Mouse (Mus musculus): ENCODE data around the gene Tspan11.

The Tspan11 gene

DNA sequence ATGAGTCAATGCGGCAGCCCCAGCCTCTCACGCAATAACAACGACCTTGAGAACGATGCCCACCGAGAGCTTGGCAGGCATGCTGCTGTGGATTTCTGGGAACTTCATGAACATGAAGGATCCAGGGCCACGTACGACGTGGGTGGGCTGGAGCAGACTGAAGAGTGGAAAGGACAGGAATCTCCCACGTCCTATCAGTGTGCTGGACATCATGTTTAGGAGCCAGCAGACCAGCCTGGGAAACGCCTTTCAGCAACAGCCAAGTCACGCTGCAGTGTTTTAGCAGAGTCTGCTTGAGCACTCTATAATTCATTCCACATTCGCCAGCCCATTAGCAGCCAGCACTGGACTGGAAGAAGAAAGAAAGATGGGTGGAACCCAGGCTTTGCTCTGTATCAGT, 10.4 kb upstream of the Tspan11 start:
- in situ Hi-C loops (cut with MboI, MseI), result no loop called here

DNA sequence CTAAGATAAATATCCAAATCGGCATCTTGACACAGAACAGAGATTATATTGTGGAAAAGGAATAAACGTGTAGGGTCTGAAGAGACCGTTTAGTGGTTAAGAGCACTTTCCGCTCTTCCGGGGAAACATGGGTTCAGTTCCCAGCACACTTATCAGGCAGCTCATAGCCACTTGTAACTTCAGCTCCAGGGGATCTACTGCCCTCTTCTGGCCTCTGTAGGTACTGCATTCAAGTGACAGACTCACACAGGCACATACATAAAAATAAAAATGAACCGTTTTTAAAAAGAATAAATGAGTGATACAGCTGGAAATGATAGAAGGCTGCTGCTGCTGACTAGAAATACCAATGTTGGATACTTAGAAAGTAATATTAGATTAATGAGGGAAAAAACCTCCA, 7.9 kb upstream of the Tspan11 start:
- in situ Hi-C loops (cut with MboI, MseI), result no loop called here

DNA sequence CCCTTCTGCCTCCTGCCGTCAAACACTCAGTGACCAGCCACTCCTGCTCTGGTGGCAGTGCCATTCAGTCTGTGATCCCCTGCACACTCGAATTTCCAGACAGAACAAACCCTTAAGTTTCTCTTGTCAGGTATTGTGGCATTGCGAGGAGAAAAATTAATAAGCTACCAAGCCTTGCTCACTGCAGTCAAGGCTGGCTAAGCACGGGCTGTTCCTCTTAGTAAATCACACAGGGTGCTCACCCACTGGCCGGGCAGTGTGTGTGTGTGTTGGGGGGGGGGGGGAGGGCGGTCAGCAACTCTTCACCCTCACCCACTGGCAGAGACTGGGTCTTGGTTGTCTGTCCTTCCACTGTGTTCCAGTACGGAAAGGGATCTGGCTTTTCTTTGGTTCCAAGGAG, 473 bp upstream of the Tspan11 start:
- in situ Hi-C loops (cut with MboI, MseI), result no loop called here

DNA sequence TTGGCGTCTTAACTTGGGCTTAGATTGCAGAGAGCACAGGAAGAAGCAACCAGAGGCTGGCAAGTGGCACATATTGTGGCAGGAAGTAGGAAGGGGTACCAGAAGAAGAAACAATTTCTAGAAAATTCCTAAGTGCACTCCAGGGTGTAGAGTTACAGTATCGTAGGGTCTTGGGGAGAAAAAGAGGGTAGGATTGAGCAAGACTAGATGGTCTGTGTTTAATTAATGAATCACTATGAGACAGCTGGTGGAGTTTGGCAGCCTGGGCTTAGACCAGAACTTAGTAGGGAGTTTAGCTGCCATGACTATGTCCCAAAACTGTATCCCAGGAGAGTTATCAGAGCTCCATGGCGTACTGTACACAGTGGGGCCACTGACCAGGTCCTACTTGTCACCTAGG, 1.2 kb downstream of the Tspan11 start:
- in situ Hi-C loops (cut with MboI, MseI), result no loop called here

DNA sequence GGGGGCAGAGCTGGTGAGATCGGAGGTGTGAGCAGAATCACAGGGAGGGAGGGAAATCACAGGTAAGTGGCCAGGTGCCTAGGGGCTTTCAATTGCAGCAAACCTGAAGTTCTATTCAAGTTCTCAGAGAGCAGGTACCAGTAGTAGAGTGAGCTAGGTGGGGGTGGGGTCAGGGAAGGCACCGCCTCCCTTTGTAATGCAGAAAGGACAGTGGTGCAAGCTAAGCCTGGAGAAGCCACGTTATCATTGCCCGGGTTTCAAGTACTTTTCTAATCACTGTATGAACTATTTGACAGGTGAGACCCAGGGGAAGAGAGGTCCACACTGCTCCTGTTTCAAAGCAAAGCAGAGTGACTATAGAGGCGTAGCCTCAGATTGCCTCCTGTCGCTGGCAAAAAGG, 6.2 kb downstream of the Tspan11 start:
- in situ Hi-C loops (cut with MboI, MseI), result no loop called here

DNA sequence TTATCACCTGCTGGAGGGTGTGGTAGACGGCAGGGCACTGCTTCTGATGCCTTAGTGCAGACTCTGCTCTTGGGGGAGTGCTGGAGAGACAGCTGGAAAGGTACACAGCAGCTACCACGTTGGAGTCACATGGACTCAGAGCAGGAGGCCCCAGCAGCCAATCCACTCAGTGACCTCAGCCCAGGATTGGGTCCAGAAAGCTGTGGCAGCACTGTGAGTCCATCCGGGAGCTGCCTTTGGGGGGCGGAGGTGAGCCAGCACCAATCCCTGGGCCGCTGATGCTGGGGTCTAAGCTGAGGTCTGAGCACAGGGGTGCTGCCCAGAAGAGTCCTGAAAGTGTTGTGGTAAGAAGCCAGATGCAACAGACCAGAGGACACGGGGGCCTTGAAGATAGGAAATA, 7.6 kb downstream of the Tspan11 start:
- in situ Hi-C loops (cut with MboI, MseI), result no loop called here

DNA sequence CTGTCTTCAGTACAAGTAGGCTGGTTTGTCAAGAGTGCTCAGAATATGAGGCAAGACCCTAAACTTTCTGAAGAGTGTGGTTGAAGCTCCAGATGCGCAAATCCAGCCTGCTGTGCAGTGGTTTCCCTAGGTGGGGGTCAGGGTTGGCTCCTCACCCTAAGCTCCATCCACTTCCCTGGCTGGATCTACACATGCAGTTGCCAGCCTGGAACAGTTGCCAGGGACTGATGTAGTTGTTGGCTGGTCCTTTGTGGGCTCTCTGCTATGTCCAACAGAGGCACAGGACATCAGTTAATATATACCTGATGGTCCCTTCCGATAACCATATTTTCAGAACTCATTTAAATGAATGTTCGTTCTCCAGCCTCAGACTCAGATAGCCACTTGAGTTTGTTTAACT, 9.0 kb downstream of the Tspan11 start:
- in situ Hi-C loops (cut with MboI, MseI), result no loop called here

DNA sequence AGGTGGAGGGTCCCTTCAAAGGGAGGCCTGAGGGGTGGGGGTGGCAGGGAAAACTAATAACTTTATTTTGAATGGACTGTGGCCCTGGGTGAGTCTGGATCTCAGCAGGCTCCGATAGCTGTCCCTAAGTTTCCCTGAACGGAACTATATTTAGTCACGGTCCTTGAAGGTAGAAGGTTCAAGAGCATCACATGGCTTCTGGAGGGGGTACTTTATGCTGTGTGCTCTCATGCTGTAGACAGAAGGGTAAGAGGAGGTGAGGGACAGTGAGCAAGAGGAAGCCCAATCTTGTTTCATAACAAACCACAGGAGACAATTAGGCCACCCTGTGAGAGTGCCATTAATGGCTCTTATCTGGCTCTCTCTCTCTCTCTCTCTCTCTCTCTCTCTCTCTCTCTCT, 10.0 kb downstream of the Tspan11 start:
- in situ Hi-C loops (cut with MboI, MseI), result no loop called here

DNA sequence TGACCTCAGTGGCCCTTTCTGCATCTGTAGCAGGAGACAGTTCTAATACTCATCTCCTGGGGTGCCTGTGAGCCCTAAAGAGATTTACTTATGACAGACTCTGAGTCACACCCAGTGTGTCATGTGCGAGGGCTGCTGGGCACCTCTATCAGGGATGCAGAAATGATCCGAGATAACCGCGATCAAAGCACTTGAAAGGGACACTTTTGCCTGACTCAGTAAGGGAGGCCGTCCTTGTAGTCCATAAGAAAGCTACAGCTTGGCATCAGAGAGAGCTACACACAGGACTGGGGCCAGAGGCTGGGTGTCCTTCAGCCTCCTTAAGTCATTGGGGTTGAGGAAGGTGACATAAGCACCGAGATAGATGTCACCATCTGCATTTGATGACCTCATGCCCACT, 12.7 kb downstream of the Tspan11 start:
- in situ Hi-C loops (cut with MboI, MseI), result no loop called here

DNA sequence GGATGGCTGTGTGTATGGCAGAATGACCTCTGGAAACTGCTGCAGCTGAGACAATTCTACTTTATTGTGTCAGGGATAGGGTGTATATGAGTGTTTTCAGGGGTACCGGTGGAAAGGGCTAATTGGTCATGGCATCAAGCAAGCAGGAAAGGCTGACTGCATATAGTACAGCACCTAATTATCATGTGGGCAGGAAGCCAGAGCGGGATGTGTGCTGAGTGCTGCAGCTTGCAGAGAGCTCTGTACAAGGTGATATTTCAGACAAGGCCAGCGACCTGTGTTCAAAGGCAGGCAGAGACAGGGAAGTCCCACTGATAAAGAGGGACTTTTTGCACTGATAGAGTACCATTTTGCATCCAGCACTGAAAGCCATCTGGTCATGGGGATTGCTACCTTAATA, 13.9 kb downstream of the Tspan11 start:
- in situ Hi-C loops (cut with MboI, MseI), result no loop called here

DNA sequence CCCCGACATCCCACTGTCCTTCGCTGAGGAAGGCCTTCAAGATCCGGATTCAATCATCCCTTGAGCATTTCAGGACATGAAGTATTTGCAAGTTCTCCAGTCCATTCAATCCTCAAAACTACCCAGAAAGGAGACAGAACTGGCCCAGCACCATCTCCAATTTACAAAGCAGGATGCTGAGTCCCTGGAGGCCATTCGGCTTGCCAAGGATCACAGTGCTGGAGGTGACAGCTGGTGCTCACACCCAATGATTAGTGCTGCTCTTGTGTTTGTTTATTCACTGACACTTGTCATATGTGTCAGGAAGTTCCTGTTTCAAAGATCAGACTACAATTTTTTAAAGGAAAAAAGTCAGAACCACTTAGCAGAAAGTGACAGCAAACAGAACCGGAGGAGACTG, 14.3 kb downstream of the Tspan11 start:
- in situ Hi-C loops (cut with MboI, MseI), result no loop called here

DNA sequence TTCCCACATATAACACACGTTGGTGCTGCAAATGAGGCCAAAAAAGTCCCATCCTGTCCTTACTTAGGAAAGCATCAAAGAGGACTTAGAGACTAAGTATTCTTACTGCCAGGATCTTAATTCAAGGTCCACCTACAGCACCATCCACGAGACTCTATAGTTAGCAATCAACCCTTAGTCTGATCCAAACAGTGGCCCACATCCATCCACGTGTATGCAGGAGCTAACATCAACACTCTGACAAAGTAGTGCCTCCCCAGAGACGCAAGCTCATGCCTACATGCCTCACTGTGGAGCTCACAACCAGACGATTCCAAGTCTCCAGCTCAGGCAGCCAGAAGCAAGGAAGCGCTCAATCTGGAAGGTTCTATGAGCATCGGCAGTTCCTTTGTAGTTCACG, 15.2 kb downstream of the Tspan11 start:
- in situ Hi-C loops (cut with MboI, MseI), result no loop called here

DNA sequence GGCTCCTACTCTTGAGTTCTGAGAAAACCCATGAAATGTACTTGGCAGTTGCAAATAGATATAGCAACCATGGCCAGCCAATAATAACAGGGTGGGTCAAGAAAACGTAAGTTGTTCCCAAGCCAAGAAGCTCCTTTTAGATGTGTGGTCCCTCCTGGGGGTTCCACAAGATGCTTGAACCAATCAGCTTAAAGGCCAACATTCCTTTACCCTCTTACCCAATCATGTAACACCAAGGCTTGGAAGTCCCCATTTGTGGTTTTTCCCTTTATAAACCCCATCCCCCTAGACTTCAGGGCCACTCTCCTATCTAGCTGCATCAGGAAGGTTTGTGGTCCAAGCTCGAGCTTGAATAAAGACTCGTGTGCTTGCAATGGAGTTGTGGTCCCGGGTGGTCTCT, 23.2 kb downstream of the Tspan11 start:
- in situ Hi-C loops (cut with MboI, MseI), result no loop called here

DNA sequence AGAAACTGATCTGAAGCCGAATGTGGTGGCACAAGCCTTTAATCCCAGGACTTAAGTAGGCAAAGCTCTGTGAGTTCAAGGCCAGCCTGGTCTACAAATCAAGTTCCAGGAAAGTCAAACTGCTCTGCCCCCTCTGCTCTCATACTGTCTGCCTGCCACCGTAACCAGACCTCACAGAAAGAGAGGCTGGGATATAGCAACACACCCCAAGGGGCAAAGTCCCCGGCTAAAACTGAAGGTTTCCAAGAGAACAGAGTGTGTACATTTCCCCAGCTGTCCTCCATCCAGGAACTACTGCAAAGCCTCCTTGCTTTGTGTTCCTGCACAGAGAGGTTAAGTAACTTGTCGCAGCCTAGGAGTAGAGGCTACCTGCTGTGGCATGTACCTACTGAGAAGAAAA, 24.3 kb downstream of the Tspan11 start:
- in situ Hi-C loops (cut with MboI, MseI), result no loop called here

DNA sequence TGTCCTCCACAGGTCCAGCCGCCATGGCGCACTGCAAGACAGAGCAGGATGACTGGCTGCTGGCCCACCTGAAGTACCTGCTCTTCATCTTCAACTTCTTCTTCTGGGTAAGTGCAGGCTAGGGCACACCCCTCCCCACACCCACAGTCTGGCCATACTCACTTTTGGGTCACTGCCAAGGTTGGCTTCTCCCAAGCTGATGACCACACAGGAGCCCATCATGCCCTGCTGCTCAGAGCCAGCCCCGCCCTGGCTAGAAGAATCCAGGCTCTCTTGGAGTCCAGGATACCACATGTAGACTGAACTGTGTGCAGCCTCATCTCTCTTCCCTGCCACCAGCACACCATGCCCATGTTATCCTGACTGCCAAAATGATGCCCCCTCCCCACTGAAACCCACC, 25.5 kb downstream of the Tspan11 start:
- in situ Hi-C loops (cut with MboI, MseI), result no loop called here

DNA sequence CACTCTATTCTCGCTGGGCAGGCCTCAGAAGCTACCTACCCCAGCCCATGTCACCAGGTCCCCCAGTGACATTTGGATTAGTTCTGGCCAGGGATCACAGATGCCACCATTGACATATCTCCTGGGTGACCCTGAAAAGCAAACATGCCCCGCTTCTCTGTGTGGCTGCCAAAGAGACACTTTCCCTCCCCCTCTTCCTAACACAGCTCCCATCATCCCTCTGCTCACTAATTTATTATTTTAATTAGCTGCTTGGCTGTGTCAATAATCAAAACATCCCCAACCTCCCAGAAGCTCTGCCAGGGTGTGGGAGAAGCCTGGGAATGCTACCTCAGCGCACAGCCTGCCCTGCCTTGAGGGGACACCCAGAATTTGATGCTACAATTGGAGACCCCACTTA, 29.6 kb downstream of the Tspan11 start:
- in situ Hi-C loops (cut with MboI, MseI), result no loop called here

DNA sequence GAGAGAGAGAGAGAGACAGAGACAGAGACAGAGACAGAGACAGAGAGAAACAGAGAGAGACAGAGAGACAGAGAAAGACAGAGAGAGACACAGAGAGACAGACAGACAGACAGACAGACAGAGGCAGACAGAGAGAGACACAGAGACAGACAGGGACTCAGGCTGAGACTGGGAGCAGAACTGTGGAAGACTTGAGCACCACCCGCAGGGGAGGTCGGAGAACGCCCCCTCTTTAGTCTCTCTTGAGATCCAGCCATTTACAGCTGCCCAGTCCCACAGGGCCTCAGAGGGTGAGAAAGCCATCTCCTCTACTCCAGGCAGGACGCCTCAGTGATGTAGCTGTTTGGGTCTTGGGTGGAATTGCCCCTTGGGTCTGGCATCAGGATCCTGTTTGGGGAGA, 30.3 kb downstream of the Tspan11 start:
- in situ Hi-C loops (cut with MboI, MseI), result no loop called here

DNA sequence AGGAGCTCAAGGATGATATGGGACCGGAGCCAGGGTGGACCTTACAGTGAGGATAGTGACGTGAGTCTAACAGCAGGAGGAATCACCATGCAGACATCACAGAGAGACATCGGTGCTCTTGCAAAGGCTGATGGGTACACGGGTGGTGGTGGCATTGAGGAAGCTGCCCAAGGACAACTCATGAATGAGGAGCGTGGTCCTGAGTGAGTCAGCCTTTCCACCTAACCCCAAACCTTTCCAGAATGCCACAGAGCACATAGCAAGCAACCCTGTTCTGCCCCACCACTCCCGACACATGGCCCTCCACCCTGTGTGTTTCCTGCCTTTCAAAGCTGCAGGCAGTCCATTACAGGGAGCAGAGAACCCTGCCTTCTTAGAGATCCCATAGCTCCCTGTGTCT, 32.1 kb downstream of the Tspan11 start:
- in situ Hi-C loops (cut with MboI, MseI), result no loop called here

DNA sequence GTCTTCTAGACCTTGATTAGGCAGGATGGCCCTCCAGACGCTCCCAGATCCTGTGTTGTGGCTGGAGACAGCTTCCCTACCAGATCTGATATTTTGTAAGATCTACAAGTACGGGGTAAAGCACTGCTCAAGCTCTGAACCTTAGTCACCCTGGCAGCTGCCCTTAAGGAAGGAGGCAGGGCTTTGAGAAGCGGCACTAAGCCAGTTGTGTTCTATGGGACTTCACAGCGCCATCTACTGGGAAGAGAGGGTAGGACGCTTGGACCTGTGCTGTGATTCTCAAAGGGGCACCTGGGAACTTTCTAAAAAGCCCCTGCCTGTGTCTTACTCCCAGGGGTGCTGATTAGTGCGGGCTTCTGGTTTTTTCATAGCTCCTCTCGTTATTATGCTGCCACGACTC, 33.3 kb downstream of the Tspan11 start:
- in situ Hi-C loops (cut with MboI, MseI), result no loop called here

DNA sequence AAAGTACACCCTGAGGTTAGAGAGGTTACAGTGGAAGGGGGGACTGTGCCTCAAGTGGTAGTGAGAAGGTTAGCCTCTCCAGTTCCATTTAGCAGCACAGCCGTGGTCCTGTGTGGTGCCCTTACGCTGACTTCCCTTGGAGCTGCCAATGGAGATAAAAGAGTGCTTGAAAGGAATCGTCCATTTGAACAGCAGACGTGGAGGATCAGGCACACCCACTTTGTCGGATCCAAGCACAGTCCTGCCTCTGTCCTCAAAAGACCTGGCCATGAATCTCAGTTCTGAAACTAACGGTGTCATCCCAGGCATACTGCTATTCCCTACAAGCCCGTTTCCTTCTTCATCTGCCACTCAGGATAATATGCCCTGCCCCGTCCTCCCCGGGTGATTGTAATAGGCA, 34.6 kb downstream of the Tspan11 start:
- in situ Hi-C loops (cut with MboI, MseI), result no loop called here

DNA sequence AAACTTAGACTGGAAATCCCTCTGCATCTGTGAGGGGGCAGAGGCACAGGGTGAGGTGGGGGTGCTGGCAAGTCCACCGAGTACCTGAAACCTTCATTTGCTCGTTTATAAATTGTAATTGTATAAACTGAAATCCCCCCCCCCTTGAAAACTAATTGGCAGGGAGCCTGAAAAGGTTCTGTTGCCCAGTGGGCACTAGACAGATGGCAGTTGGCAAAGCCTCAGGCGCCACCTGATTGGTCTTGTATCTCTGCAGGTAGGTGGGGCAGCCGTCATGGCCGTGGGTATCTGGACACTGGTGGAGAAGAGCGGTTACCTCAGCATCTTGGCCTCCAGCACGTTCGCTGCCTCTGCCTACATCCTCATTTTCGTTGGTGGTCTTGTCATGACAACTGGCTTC, 35.9 kb downstream of the Tspan11 start:
- in situ Hi-C loops (cut with MboI, MseI), result no loop called here

DNA sequence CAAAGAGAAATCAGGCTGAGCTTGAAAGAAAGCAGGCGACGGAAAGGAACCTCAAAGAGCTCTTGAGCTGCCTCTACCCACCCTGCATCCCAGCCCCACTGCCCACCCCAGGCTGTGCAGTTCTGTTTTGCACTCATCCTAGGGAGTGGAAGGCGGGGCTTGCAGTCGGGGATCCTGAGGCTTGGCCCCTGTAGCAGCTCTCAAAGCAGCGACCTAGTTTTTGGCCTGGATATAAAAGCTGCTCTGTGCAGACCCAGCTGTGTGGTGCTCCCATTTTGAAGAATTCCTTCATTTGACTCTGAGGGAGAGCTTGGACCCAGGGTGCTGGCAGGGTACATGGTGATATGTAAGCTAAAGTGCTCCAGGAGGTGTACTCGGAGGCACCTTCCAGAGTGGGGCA, 37.4 kb downstream of the Tspan11 start:
- in situ Hi-C loops (cut with MboI, MseI), result no loop called here

DNA sequence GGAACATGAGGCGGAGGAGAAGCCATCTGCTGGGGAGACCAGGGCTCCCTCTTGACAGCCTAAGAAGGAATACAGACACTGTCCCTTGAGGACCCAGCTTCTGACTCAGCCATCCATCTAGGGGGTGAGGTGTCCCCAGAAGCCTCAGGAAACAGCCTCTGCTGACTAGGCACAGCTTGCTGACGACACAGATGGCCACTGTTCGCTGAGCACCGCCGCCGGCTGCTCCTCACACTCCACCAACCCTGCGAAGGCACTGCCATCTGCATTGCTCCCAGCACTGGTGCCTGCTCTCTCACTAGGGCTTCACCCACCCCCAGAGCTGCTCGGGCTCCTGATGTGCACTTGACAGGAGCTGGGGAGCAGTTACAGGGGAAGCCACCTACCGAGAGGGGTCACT, 38.5 kb downstream of the Tspan11 start:
- in situ Hi-C loops (cut with MboI, MseI), result no loop called here

DNA sequence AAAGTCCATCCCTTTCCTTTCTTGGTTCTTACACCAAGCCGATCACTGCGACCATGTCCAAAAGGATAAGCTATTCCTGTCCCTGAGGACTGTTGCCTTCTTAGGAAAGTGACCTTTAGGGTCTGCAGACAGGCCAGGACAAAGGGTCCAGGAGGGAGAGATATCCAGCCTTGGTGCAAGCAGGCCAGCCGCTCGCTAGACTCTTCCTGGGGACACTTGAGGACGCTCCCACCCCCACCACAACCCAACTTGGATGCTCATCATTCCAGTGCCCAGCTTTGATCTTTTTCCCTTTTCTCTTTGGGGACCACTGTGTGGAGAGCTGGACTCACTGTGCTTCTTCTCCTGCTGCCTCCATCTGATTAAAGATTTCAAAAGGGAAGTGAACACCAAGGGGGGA, 41.3 kb downstream of the Tspan11 start:
- in situ Hi-C loops (cut with MboI, MseI), result no loop called here

DNA sequence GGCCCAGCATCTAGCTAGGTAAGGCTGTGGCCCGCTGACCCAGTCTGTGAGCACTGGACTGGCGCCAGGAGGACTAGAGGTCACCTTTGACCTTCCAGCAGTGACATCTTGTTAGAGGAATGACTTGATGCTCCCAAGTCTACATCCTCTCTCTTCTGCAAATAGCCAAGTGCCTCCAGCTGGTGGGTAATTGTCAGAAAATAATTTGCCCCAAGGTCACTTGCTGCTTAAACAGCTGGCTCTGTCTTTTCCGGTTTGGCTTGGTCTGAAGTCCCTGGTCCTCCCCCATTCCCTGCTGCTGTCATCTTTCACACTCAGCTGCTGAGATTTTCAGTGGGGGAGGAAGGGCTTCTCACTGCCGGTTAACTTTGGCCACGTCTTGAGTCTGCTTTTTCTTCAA, 45.3 kb downstream of the Tspan11 start:
- in situ Hi-C loops (cut with MboI, MseI), result no loop called here

All from regulatory T cell (primary cell).